Mouse (Mus musculus) heart, embryonic 14.5 days (tissue): ENCODE measurements around the gene Ckap4. TPM values are rescaled to one million over a fixed set of nuclear protein-coding genes. Genes with fewer than 3 reads are reported as not detected.

Source experiments
- ATAC-seq: fragments of 200-750 bp; cut with Nextera tagmentation; 2 replicates; pipeline ENCODE4 v1.8.0; 2017; ENCODE audit warnings: low read depth, moderate TSS enrichment; ENCODE audit not compliant: insufficient number of reproducible peaks, insufficient read depth, low FRiP score
- H3K27ac ChIP-seq, 2 experiments: fragments of 200-500 bp in 1 of 2; fragments of 300-500 bp in 1 of 2; sonication (generic) in 1 of 2; replicated peaks in 1 of 2; 2 replicates each; pipeline ENCODE4 v1.5.1; 2012 to 2014; ENCODE audit warnings: low read depth in 2 of 2, low read length in 2 of 2, control low read depth in 1 of 2, mild to moderate bottlenecking in 1 of 2, mixed read lengths in 1 of 2; ENCODE audit not compliant: control insufficient read depth in 1 of 2, insufficient read depth in 1 of 2
- H3K27me3 ChIP-seq: fragments of 300-500 bp; sonication (generic); 2 replicates; pipeline ENCODE4 v1.6.1; 2014; ENCODE audit warnings: mild to moderate bottlenecking, low read length, control low read depth; ENCODE audit not compliant: control insufficient read depth, insufficient read depth
- H3K36me3 ChIP-seq: fragments of 300-500 bp; sonication (generic); 2 replicates; pipeline ENCODE4 v1.6.1; 2014; ENCODE audit warnings: mild to moderate bottlenecking, control low read depth, low read length, mixed read lengths; ENCODE audit not compliant: control insufficient read depth, insufficient read depth
- H3K4me1 ChIP-seq, 2 experiments: fragments of 200-500 bp in 1 of 2; fragments of 300-500 bp in 1 of 2; sonication (generic) in 1 of 2; 2 replicates each; pipeline ENCODE4 v1.6.1; 2012 to 2014; ENCODE audit warnings: low read length in 2 of 2, control low read depth in 1 of 2, mixed read lengths in 1 of 2; ENCODE audit not compliant: control insufficient read depth in 2 of 2, insufficient read depth in 2 of 2
- H3K4me2 ChIP-seq: fragments of 300-500 bp; sonication (generic); 2 replicates; pipeline ENCODE4 v1.6.1; 2014; ENCODE audit warnings: mild to moderate bottlenecking, low read length
- H3K4me3 ChIP-seq, 2 experiments: fragments of 200-500 bp in 1 of 2; fragments of 300-500 bp in 1 of 2; sonication (generic) in 1 of 2; 2 replicates each; pipeline ENCODE4 v1.5.1; 2012 to 2014; ENCODE audit warnings: low read length in 2 of 2, mild to moderate bottlenecking in 2 of 2, control low read depth in 1 of 2, low read depth in 1 of 2, moderate library complexity in 1 of 2; ENCODE audit not compliant: control insufficient read depth in 1 of 2, insufficient read depth in 1 of 2
- H3K9ac ChIP-seq: fragments of 300-500 bp; sonication (generic); 2 replicates; pipeline ENCODE4 v1.6.1; 2014; ENCODE audit warnings: mild to moderate bottlenecking, low read length
- H3K9me3 ChIP-seq: fragments of 300-500 bp; sonication (generic); 2 replicates; pipeline ENCODE4 v1.6.1; 2016; ENCODE audit warnings: low read length, control low read depth; ENCODE audit not compliant: control insufficient read depth
- WGBS: fragments of 180-500 bp; shearing (Covaris S2); extraction: QIAGEN DNeasy Blood & Tissue Kit; methylation state at CpG from one replicate; pipeline ENCODE4 v1.1.7; 2014; 5-methylcytosine and 5-hydroxymethylcytosine counted together
- polyA plus RNA-seq: library from polyadenylated mRNA; unstranded; fragments of >200 nt; fragmentation: Nextera tagmentation; extraction: Ambion mirVana; gene quantifications from 2 replicates; pipeline ENCODE4 v1.2.1, GENCODE M21; 2014

Ckap4 gene
- polyA plus RNA-seq, 1 experiment from 2014 or later = 116 TPM

DNA sequence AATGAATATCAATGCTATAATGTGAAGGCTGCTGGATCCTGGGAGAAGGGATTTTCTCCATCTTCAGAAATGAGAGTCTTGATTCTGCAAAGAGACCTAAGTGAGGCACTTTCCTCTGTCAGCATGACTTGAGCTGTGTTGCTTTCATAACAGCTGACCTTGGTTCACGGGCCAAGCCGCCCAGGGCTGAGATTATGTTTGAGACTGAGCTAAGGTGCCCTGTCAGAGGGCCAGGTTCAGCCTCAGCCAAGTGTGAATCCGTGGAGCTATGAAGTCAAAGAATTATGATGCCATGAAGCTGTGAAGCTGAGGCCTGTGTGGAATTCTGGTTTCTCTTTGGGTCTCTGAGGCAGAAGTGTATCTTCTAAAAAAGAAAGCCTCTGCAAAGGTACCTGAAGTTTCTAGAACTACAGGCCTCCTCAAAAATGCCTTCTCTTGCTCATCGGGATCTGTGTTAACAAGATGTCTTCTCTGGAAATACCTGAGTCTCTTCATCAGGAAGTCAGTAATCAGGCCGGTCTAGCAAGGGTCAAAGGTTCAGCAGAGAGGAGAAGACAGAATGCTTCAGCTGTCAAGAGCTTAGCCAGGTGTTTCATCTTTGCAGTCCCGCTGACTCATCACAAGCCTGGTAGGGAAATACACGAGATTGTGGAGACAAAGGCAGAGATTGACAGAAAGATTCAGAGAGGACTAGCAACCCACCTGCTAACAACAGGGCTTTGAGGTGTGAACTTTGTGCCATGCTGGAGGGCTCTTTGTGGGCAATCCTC, 11.2 kb upstream of the Ckap4 start:
- Histone ChIP-seq H3K27ac (no peak overlapping the region), H3K27me3 (no peaks in the 10 kb centered on the region), H3K9me3 (no peaks in the 10 kb centered on the region), H3K9ac (no peak overlapping the region), H3K36me3 (no peaks in the 10 kb centered on the region), H3K4me2 (no peak overlapping the region), H3K4me1 (no peaks in the 10 kb centered on the region), H3K4me3 (no peak overlapping the region)
- 50% methylated on average over 7 of the region's 7 CpGs for WGBS
- no peak for ATAC-seq

DNA sequence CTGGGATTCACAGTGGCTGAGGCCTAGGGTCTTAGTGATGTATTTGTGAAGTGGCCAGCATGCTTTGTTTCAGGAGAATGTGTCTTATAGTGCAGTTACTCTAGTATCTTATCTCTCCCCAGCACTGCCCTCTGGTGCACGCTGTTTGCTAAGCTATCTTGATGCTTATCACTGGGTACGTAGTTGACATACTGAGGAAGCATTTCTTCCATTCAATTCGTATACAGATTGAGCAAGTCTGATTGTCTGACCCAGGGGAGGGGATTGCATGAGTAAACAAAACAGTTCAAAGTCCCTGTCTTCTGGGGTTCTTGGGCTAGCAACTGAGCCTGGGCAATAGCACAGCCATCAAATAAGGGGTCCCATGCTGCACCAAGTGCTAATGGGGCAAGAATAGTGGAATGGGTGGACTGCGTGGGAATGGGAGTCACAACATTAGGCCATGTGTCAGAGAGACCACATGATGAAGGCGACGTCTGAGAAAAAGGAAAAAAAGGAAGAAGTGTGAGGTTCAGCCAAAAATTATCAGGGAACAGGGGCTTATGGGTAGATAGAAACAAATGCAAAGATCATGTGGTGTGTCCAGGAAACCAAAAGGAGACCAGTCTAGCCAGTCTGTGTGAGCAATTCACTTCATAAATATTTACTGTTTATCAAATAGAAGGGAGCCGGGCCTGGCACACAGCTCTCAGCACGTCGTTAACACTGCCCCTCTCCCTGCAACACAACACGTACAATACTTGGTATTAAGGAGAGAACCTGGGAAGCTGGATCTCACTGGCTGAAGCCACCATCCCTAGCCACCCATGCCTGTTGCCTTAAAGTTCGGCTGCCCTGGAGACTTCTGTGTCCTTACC, 9.2 kb upstream of the Ckap4 start:
- 54% methylated on average over 11 of the region's 11 CpGs for WGBS
- ATAC-seq = no peak
- Histone ChIP-seq H3K4me2 (no peak overlapping the region), H3K27me3 (no peaks in the 10 kb centered on the region), H3K27ac (no peak overlapping the region), H3K4me3 (no peak overlapping the region), H3K9ac (no peak overlapping the region), H3K36me3 (no peaks in the 10 kb centered on the region), H3K9me3 (no peaks in the 10 kb centered on the region), H3K4me1 (no peaks in the 10 kb centered on the region)

DNA sequence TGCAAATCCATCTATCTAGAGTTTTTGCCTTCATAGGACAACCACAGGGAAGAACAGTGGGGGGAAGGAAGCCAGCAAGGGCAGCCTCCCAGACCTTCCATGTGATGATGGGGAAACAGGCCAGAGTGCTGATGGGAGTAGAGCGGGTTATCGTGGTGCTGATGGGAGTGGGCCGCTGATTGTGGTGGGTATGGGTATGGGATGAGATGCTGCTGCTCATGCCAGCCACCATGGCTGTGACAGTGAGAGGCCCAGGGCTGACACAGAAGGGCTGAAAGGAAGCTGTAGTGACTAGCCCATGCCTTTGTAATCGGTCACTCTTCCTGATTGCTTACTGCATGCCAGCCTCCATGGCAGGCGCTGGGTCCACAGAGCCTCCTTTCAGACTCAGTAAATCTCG, 5.8 kb upstream of the Ckap4 start:
- Histone ChIP-seq H3K4me3 (no peak overlapping the region), H3K36me3 (no peaks in the 10 kb centered on the region), H3K4me1 (peaks cover 4 to 10% of the 10 kb centered on the region in 2 experiments), H3K27me3 (no peaks in the 10 kb centered on the region), H3K27ac (no peak overlapping the region), H3K9me3 (no peaks in the 10 kb centered on the region), H3K4me2 (no peak overlapping the region), H3K9ac (no peak overlapping the region)
- 80% methylated on average over 6 of the region's 6 CpGs for WGBS
- no peak for ATAC-seq

DNA sequence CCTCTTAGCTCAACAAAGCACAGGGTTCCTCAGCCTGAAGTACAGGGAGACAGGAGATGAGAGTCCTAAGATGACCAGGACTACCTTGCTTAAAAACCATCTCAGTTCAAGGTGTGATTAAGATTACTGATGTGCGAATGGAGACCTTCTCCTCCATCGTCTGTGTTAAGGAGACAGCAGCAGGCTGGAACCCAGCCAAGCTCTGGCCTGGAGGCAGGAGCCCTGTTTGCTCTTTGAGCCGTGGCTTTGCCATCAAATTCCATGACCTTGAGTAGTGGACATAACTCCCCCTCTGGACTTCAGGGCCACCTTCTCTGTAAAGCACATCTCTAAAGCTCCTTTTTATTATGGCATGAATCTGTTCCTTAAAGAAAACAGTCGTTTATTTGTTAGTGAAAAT, 2.0 kb upstream of the Ckap4 start:
- ATAC-seq = no peak
- Histone ChIP-seq H3K4me1 (peaks cover 23 to 27% of the 10 kb centered on the region in 2 experiments), H3K9me3 (no peaks in the 10 kb centered on the region), H3K27me3 (no peaks in the 10 kb centered on the region), H3K27ac (peak overlapping the region in 1 of 2 experiments; percentile 41; a peak in 2 of 4 replicates), H3K4me2 (no peak overlapping the region), H3K4me3 (no peak overlapping the region), H3K36me3 (peaks cover 2% of the 10 kb centered on the region; the same call in 1 of the 2 replicates), H3K9ac (no peak overlapping the region)
- WGBS = 28% methylated on average over 4 of the region's 4 CpGs

DNA sequence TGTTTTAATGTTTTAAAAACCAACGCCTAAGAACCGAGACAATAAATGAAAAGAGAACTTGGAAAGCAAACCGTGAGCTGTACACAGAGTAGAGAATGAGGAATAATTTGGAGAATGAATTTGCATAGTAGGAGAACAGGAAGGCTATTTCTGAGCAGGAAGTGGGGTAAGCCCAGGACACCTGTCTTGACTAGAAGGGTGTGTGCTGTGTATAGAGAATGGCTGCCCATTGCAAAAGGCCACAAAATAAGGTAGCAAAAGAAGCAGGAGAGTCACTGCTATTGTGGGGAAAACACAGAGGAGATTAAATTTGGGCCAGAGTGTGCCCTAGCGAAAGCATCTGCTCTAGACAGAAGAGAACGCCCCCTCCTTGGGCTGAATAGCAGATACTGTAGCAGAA, 1.6 kb upstream of the Ckap4 start:
- H3K9me3 ChIP-seq = no peaks in the 10 kb centered on the region
- H3K4me2 ChIP-seq = no peak overlapping the region
- H3K4me3 ChIP-seq = no peak overlapping the region
- H3K9ac ChIP-seq = no peak overlapping the region
- H3K36me3 ChIP-seq = peaks cover 3% of the 10 kb centered on the region; the same call in 1 of the 2 replicates
- WGBS = 83% methylated on average over 5 of the region's 5 CpGs
- no peak for ATAC-seq
- no peaks in the 10 kb centered on the region for H3K27me3 ChIP-seq
- H3K27ac ChIP-seq = peak overlapping the region in 1 of 2 experiments; percentile 33; a peak in 1 of 4 replicates
- peaks cover 27 to 31% of the 10 kb centered on the region in 2 experiments for H3K4me1 ChIP-seq

GRCm38 (mm10) chr10:84532911-84533882, 665 bp downstream of the Ckap4 start:
- WGBS = under 1% methylated on average over 52 of the region's 72 CpGs
- ATAC-seq = peak; percentile 45
- Histone ChIP-seq H3K4me2 (peak overlapping the region; percentile 89), H3K27me3 (no peaks in the 10 kb centered on the region), H3K9me3 (no peaks in the 10 kb centered on the region), H3K36me3 (peaks cover 19% of the 10 kb centered on the region), H3K9ac (peak overlapping the region; percentile 98), H3K27ac (peak overlapping the region; percentile 86 to 95), H3K4me3 (peak overlapping the region; percentile 72 to 96), H3K4me1 (peaks cover 30 to 38% of the 10 kb centered on the region in 2 experiments)
